Mouse (Mus musculus): ENCODE measurements around the gene Nf1. TPM values are rescaled to one million over a fixed set of nuclear protein-coding genes. Genes with fewer than 3 reads are reported as not detected.

Nf1 gene
- total and polyA plus RNA-seq, 2 experiments from 2014 or later = 7.3 to 83.0 TPM

GRCm38 (mm10) chr11:79612046-79612600 is 272.6 kb downstream of the Nf1 start:
- 15% methylated on average over 1 of the region's 1 CpGs for WGBS

DNA sequence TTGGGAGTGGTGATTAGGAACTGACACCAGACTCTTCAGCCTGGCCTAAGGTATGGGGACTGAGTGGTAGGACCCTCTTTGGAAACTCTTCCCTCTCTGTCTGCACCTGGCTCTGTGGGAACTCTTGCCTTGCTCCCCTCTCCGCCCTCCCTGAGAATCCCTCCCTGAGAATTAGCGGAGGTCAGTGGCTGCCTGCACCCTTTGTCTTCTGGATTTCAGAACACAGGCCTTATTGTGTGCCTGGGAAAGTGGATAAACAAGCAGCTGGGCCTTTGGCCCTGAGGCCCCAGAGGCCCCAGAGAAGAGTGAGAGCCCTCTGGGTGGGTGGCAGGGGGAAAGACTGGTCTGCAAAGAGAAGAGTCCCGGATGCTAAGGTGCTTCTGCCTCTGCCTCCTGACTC is 273.6 kb downstream of the Nf1 start:
- no peak for TF ChIP-seq CTCF (IDR thresholded peaks at IDR 0.05)
- Histone ChIP-seq H3K4me3 (ENCODE audit: low read depth, low read length) (no peak overlapping the region), H3K27ac (ENCODE audit: low read depth, low read length) (no peak overlapping the region), H3K27me3 (ENCODE audit: insufficient read depth, low read length) (no peaks in the 10 kb centered on the region), H3K36me3 (ENCODE audit: insufficient read depth, low read length) (no peaks in the 10 kb centered on the region), H3K4me2 (ENCODE audit: low read depth, low read length, poor library complexity, severe bottlenecking) (no peak overlapping the region), H3K4me1 (ENCODE audit: insufficient read depth, low read length) (peaks cover 13% of the 10 kb centered on the region; the same call in 1 of the 2 replicates), H3K9me3 (ENCODE audit: low read length) (no peaks in the 10 kb centered on the region), H3K9ac (replicated peaks; ENCODE audit: low read length, poor library complexity, severe bottlenecking) (no peak overlapping the region)
- ATAC-seq (ENCODE audit: low FRiP score) = no peak
- DNase-seq (ENCODE audit: low spot score) = no peak
- 31% methylated on average over 3 of the region's 3 CpGs for WGBS

More at GRCm38 (mm10) chr11:79612046-79612600, 272.6 kb downstream of the Nf1 start:
- H3K27ac ChIP-seq (ENCODE audit: low read depth, low read length) = no peak overlapping the region
- DNase-seq (ENCODE audit: low spot score) (no peak), ATAC-seq (ENCODE audit: low FRiP score) (no peak)
- H3K4me3 ChIP-seq (ENCODE audit: low read depth, low read length) = no peak overlapping the region
- no peak overlapping the region for H3K4me2 ChIP-seq (ENCODE audit: low read depth, low read length, poor library complexity, severe bottlenecking)
- no peaks in the 10 kb centered on the region for H3K36me3 ChIP-seq (ENCODE audit: insufficient read depth, low read length)
- H3K4me1 ChIP-seq (ENCODE audit: insufficient read depth, low read length) = peaks cover 13% of the 10 kb centered on the region; the same call in 1 of the 2 replicates
- TF ChIP-seq CTCF (IDR thresholded peaks at IDR 0.05) = no peak
- no peak overlapping the region for H3K9ac ChIP-seq (replicated peaks; ENCODE audit: low read length, poor library complexity, severe bottlenecking)
- no peaks in the 10 kb centered on the region for H3K9me3 ChIP-seq (ENCODE audit: low read length)
- no peaks in the 10 kb centered on the region for H3K27me3 ChIP-seq (ENCODE audit: insufficient read depth, low read length)

DNA sequence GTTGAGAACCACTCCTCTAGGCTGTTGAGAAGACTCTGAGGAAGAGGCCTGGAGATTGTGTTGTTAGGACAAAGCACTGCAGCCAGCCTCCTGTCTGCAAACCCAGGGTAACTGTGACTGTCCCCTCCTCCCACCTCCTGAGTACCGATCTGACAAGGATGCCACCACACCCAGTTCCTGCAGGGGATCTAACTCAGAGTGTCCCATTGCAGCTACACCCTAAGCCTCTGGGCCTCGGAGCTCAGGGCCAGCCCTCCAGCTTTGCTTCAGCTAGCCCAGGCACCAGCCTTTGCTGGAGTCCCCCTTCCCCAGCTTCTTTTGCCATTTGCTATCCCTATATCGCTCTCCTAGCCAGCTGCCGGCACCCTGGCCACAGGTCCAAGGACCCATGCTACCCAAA is 274.2 kb downstream of the Nf1 start:
- Histone ChIP-seq H3K4me2 (ENCODE audit: low read depth, low read length, poor library complexity, severe bottlenecking) (no peak overlapping the region), H3K27me3 (ENCODE audit: insufficient read depth, low read length) (no peaks in the 10 kb centered on the region), H3K9me3 (ENCODE audit: low read length) (no peaks in the 10 kb centered on the region), H3K9ac (replicated peaks; ENCODE audit: low read length, poor library complexity, severe bottlenecking) (no peak overlapping the region), H3K36me3 (ENCODE audit: insufficient read depth, low read length) (no peaks in the 10 kb centered on the region), H3K27ac (ENCODE audit: low read depth, low read length) (no peak overlapping the region), H3K4me3 (ENCODE audit: low read depth, low read length) (no peak overlapping the region), H3K4me1 (ENCODE audit: insufficient read depth, low read length) (peaks cover 13% of the 10 kb centered on the region; the same call in 1 of the 2 replicates)
- no peak for DNase-seq (ENCODE audit: low spot score)
- WGBS = 67% methylated on average over 4 of the region's 4 CpGs
- no peak for TF ChIP-seq CTCF (IDR thresholded peaks at IDR 0.05)
- no peak for ATAC-seq (ENCODE audit: low FRiP score)

DNA sequence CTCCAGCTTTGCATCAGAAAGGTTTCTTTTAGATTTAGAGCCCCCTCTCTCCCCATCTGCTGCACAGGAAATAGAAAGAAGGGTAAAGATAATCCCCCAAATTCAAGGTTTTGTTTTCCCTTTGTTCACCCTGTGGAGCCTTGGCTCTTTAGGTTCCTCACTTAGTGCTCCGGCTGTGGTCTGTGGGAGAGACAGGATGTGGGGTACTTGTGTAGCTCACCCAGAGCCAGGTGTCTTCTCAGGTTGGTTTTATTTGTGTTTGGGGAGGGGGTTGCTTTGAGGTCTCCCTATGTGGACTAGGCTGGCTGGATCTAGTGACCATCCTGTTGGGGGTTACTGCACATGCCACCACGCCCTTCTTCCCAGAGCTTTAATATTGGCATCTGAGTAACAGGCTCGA is 275.4 kb downstream of the Nf1 start:
- no peaks in the 10 kb centered on the region for H3K27me3 ChIP-seq (ENCODE audit: insufficient read depth, low read length)
- no peak for TF ChIP-seq CTCF (IDR thresholded peaks at IDR 0.05)

GRCm38 (mm10) chr11:79615871-79616270 is 276.4 kb downstream of the Nf1 start:
- Histone ChIP-seq H3K27me3 (ENCODE audit: insufficient read depth, low read length) (no peaks in the 10 kb centered on the region), H3K4me2 (ENCODE audit: low read depth, low read length, poor library complexity, severe bottlenecking) (no peak overlapping the region), H3K36me3 (ENCODE audit: insufficient read depth, low read length) (peaks cover 8% of the 10 kb centered on the region; the same call in 1 of the 2 replicates), H3K9me3 (ENCODE audit: low read length) (no peaks in the 10 kb centered on the region), H3K9ac (replicated peaks; ENCODE audit: low read length, poor library complexity, severe bottlenecking) (no peak overlapping the region), H3K27ac (ENCODE audit: low read depth, low read length) (no peak overlapping the region), H3K4me3 (ENCODE audit: low read depth, low read length) (no peak overlapping the region), H3K4me1 (ENCODE audit: insufficient read depth, low read length) (peaks cover 10% of the 10 kb centered on the region; the same call in 1 of the 2 replicates)
- WGBS = 67% methylated on average over 5 of the region's 5 CpGs
- TF ChIP-seq CTCF (IDR thresholded peaks at IDR 0.05) = no peak
- no peak for ATAC-seq (ENCODE audit: low FRiP score)
- DNase-seq (ENCODE audit: low spot score) = no peak

More for the DNA sequence above, 275.4 kb downstream of the Nf1 start:
- Histone ChIP-seq H3K4me2 (ENCODE audit: low read depth, low read length, poor library complexity, severe bottlenecking) (no peak overlapping the region), H3K36me3 (ENCODE audit: insufficient read depth, low read length) (0 out of 2 replicates have a peak, but pooled peaks cover under 1% of the 10 kb centered on the region), H3K9me3 (ENCODE audit: low read length) (no peaks in the 10 kb centered on the region), H3K9ac (replicated peaks; ENCODE audit: low read length, poor library complexity, severe bottlenecking) (no peak overlapping the region), H3K4me3 (ENCODE audit: low read depth, low read length) (no peak overlapping the region), H3K4me1 (ENCODE audit: insufficient read depth, low read length) (peaks cover 13% of the 10 kb centered on the region; the same call in 1 of the 2 replicates), H3K27ac (ENCODE audit: low read depth, low read length) (no peak overlapping the region)
- ATAC-seq (ENCODE audit: low FRiP score) (no peak), DNase-seq (ENCODE audit: low spot score) (no peak)
- 86% methylated on average over 3 of the region's 3 CpGs for WGBS

GRCm38 (mm10) chr11:79617991-79618390 is 278.5 kb downstream of the Nf1 start:
- ATAC-seq (ENCODE audit: low FRiP score) (no peak), DNase-seq (ENCODE audit: low spot score) (peak; percentile 33)
- Histone ChIP-seq H3K4me3 (ENCODE audit: low read depth, low read length) (no peak overlapping the region), H3K9ac (replicated peaks; ENCODE audit: low read length, poor library complexity, severe bottlenecking) (no peak overlapping the region), H3K4me1 (ENCODE audit: insufficient read depth, low read length) (no peaks in the 10 kb centered on the region), H3K4me2 (ENCODE audit: low read depth, low read length, poor library complexity, severe bottlenecking) (no peak overlapping the region), H3K9me3 (ENCODE audit: low read length) (no peaks in the 10 kb centered on the region), H3K27me3 (ENCODE audit: insufficient read depth, low read length) (no peaks in the 10 kb centered on the region), H3K36me3 (ENCODE audit: insufficient read depth, low read length) (peaks cover 23% of the 10 kb centered on the region), H3K27ac (ENCODE audit: low read depth, low read length) (no peak overlapping the region)
- WGBS = 84% methylated on average over 8 of the region's 8 CpGs
- no peak for TF ChIP-seq CTCF (IDR thresholded peaks at IDR 0.05)

Measured in midbrain, postnatal 0 days (tissue).